Mouse (Mus musculus) thymus, adult 2 months (tissue): ENCODE results near the gene Tfdp1. TPM values are rescaled to one million over a fixed set of nuclear protein-coding genes. Genes with fewer than 3 reads are reported as not detected.
"Not testable (repeated sequence)": the region's sequence is repeated elsewhere in the genome, so short reads cannot be mapped to it uniquely, and the experiment has no call there.

Experiments used
- DNase-seq: peaks from one replicate; pipeline ENCODE4 v3.0.0; 2021
- H3K27ac ChIP-seq: fragments of 200-500 bp; 2 replicates; pipeline ENCODE4 v1.5.1; 2012; ENCODE audit warnings: low read length, control low read depth; ENCODE audit not compliant: control insufficient read depth, insufficient read depth
- H3K27me3 ChIP-seq: fragments of 200-500 bp; 2 replicates; pipeline ENCODE4 v1.6.1; 2012; ENCODE audit warnings: mild to moderate bottlenecking, low read length, moderate library complexity, mixed read lengths; ENCODE audit not compliant: control insufficient read depth, insufficient read depth
- H3K36me3 ChIP-seq: fragments of 200-500 bp; 2 replicates; pipeline ENCODE4 v1.6.1; 2012; ENCODE audit warnings: mild to moderate bottlenecking, low read length, moderate library complexity; ENCODE audit not compliant: control insufficient read depth, insufficient read depth
- H3K4me1 ChIP-seq: fragments of 200-500 bp; replicated peaks from 2 replicates; pipeline ENCODE4 v1.6.1; 2012; ENCODE audit warnings: low read length; ENCODE audit not compliant: control insufficient read depth, insufficient read depth
- H3K4me3 ChIP-seq: fragments of 200-500 bp; 2 replicates; pipeline ENCODE4 v1.5.1; 2012; ENCODE audit warnings: mild to moderate bottlenecking, low read length, control low read depth, moderate library complexity; ENCODE audit not compliant: control insufficient read depth, insufficient read depth
- CTCF ChIP-seq: fragments of 200-500 bp; IDR thresholded peaks from 2 replicates; pipeline ENCODE4 v1.5.1; 2012; ENCODE audit warnings: mild to moderate bottlenecking, control low read depth, low read length, moderate library complexity, borderline replicate concordance; ENCODE audit not compliant: control insufficient read depth, poor library complexity, insufficient read depth; ENCODE audit errors: extremely low read depth
- POLR2A ChIP-seq: fragments of 200-500 bp; IDR thresholded peaks from 2 replicates; pipeline ENCODE4 v1.6.1; 2012; ENCODE audit warnings: mild to moderate bottlenecking, low read length, control low read depth, moderate library complexity; ENCODE audit not compliant: control insufficient read depth, poor library complexity, insufficient read depth; ENCODE audit errors: extremely low read depth
- WGBS: fragments of 180-500 bp; shearing (Covaris S2); methylation state at CpG from one replicate; pipeline ENCODE4 v1.1.7; 2018; 5-methylcytosine and 5-hydroxymethylcytosine counted together
- polyA plus RNA-seq: library from polyadenylated mRNA; depleted of rRNA; stranded (reverse); fragments of >200 nt; gene quantifications from 2 replicates; pipeline ENCODE4 v1.2.3, GENCODE M21; 2012

Gene Tfdp1
- polyA plus RNA-seq, 1 experiment, result 123 TPM

DNA sequence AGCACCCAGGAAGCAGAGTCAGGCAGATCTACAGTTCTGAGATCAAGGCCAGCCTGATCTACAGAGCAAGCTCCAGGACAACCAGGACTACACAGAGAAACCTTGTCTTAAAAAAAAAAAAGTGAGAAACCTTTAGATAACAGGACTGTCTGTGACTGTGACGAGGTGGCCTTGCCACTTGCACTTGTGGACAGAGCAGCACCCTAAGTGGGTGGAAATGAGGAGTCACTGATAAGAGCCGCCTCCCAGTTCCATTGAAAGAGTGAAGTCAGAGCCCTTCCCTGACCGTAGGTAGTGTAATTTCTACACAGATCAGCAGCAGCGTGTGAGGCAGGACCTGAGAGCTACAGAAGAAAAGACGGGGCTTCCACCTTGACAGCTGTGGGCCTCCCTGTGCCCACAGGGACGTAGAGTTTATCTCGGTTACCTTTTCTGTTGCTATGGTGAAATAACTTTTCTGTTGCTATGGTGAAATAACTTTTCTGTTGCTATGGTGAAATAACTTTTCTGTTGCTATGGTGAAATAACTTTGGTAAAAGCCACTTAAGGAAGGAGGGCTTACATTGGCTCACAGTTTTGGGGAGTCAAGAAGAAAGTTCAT is 32.1 kb upstream of the Tfdp1 start:
- Histone ChIP-seq H3K36me3 (no peaks in the 10 kb centered on the region), H3K27ac (no peak overlapping the region)
- WGBS, result 91% methylated on average over 7 of the region's 7 CpGs

GRCm38 (mm10) chr8:13306916-13307315 is 31.6 kb upstream of the Tfdp1 start:
- H3K36me3 ChIP-seq, result no peaks in the 10 kb centered on the region
- WGBS, result 88% methylated on average over 9 of the region's 9 CpGs
- TF ChIP-seq POLR2A (no peak), CTCF (no peak)
- H3K4me1 ChIP-seq, result no peaks in the 10 kb centered on the region
- no peaks in the 10 kb centered on the region for H3K27me3 ChIP-seq
- no peak for DNase-seq
- no peak overlapping the region for H3K4me3 ChIP-seq
- no peak overlapping the region for H3K27ac ChIP-seq

More for the DNA sequence above, 32.1 kb upstream of the Tfdp1 start:
- Histone ChIP-seq H3K4me3 (no peak overlapping the region), H3K27me3 (no peaks in the 10 kb centered on the region), H3K4me1 (no peaks in the 10 kb centered on the region)
- TF ChIP-seq POLR2A (no peak), CTCF (no peak)
- DNase-seq, result no peak

GRCm38 (mm10) chr8:13314922-13315321 is 23.6 kb upstream of the Tfdp1 start:
- no peaks in the 10 kb centered on the region for H3K36me3 ChIP-seq
- H3K27me3 ChIP-seq, result no peaks in the 10 kb centered on the region
- no peak for TF ChIP-seq CTCF
- no peak for TF ChIP-seq POLR2A
- no peak for DNase-seq
- H3K4me1 ChIP-seq, result no peaks in the 10 kb centered on the region
- H3K27ac ChIP-seq, result no peak overlapping the region
- 80% methylated on average over 3 of the region's 3 CpGs for WGBS
- H3K4me3 ChIP-seq, result no peak overlapping the region

DNA sequence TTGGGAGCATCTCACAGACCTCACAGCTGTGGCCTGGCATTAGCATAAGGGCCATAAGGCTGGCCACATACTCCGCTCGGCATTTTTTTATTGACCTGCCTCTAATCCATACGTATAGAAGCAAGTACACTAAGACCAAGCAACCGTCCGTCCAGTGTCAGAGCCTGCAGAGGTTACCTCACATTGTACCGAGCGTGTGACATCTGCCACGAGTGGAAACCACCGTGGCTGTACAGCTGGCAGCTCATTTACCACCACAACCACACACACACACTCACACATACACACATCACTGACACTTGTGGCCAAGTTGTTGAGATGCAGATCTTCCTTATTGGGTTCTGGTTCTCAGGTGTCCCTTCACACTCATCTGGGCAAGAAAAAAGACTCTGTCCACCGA is 21.9 kb upstream of the Tfdp1 start:
- Histone ChIP-seq H3K4me3 (no peak overlapping the region), H3K36me3 (no peaks in the 10 kb centered on the region), H3K4me1 (no peaks in the 10 kb centered on the region), H3K27ac (no peak overlapping the region), H3K27me3 (no peaks in the 10 kb centered on the region)
- peak; percentile 28 for DNase-seq
- TF ChIP-seq CTCF, result no peak
- TF ChIP-seq POLR2A, result no peak
- WGBS, result 64% methylated on average over 10 of the region's 10 CpGs

DNA sequence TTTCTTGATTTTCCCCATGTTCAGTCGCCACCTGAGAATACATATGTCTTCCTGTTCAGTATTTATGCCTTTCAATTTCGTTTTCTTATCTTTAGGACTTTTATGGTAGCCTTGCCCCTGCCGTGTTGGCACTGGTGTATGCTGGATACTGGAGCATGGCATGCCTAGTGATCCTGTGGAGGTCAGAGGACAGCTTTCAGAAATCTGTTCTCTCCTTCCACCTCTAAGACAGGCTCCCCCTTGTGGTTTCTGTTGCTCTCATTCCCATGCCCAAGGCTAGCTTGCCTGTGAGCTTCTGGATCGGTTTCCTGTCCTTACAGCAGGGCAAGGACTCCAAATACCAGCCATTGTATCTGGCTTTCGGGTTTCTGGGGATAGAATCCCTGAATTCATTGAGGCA is 12.0 kb upstream of the Tfdp1 start:
- Histone ChIP-seq H3K27ac (no peak overlapping the region), H3K27me3 (no peaks in the 10 kb centered on the region), H3K4me3 (no peak overlapping the region), H3K36me3 (no peaks in the 10 kb centered on the region), H3K4me1 (no peaks in the 10 kb centered on the region)
- peak; percentile 24 for DNase-seq
- WGBS, result 33% methylated on average over 5 of the region's 5 CpGs
- TF ChIP-seq POLR2A (no peak), CTCF (no peak)

DNA sequence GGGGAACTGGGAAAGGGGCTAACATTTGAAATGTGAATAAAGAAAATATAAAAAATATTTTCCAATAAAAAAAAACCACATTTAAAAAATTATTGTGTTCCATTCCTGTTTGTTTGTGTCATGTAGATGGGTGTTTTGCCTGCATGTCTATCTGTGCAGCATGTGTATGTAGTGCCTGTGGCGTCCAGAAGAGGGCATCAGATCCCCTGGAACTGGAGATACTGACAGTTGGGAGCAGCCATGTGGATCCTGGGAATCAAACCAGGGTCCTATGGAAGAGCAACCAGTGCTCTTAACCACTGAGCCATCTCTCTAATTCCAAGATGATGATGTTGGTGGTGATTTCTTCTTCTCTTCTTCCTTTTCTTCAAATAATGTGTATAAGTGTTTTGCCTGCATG is 3.9 kb upstream of the Tfdp1 start:
- no peak for DNase-seq
- H3K27me3 ChIP-seq, result no peaks in the 10 kb centered on the region
- H3K36me3 ChIP-seq, result no peaks in the 10 kb centered on the region
- no peak overlapping the region for H3K4me3 ChIP-seq
- 69% methylated on average over 1 of the region's 1 CpGs for WGBS
- no peak overlapping the region for H3K27ac ChIP-seq
- peaks cover 4% of the 10 kb centered on the region; the same call in 1 of the 2 replicates for H3K4me1 ChIP-seq
- TF ChIP-seq POLR2A (no peak), CTCF (no peak)

- not testable (repeated sequence) for H3K36me3 ChIP-seq, H3K4me3 ChIP-seq, DNase-seq, H3K27me3 ChIP-seq, H3K27ac ChIP-seq, H3K4me1 ChIP-seq
- WGBS, result 45% methylated on average over 6 of the region's 6 CpGs
Observed at GRCm38 (mm10) chr8:13337245-13337644, 1.3 kb upstream of the Tfdp1 start.
